Mouse (Mus musculus) heart, adult 11 months (tissue): ENCODE measurements at regions not wholly inside any gene's neighbourhood (a gene's known extent, or its start where the extent isn't known, plus 50 kb on each side); places are given as distances from the start of the nearest gene placed in this dataset.

Experiments
- DNase-seq: peaks from one replicate; pipeline ENCODE4 v3.0.0; 2022

- DNase-seq = no peak
Measured at GRCm38 (mm10) chr9:74021339-74021738, 52.6 kb upstream of the Unc13c start.

GRCm38 (mm10) chr9:74023922-74024321 is 55.2 kb upstream of the Unc13c start:
- DNase-seq = no peak

GRCm38 (mm10) chr9:74026131-74026530 is 57.4 kb upstream of the Unc13c start:
- no peak for DNase-seq

- DNase-seq = no peak
Measured at GRCm38 (mm10) chr9:74028438-74028837, 59.7 kb upstream of the Unc13c start.

GRCm38 (mm10) chr9:74045936-74046335 is 64.2 kb upstream of the Wdr72 start:
- DNase-seq = peak; percentile 88

GRCm38 (mm10) chr9:74049776-74050175 is 60.4 kb upstream of the Wdr72 start:
- DNase-seq = no peak

DNA sequence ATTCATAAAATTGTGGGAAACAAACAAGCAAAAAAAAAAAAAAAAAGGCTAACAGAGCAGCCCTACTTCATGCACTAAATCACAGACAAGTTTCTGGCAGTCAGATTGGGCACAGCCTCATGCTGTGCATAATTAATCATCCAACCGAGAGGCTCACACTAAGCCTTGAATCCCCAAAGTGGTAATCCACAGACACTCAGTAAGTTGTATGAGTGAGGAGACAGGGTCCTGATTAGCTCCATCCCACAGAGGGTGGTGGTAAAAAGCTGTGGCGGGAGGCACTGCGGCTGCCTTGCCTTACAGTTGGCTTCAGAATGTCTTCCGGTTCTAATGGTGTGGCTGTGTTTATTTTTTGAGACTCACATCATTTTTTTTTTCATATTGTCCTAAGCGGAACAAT is 53.4 kb upstream of the Wdr72 start:
- no peak for DNase-seq

DNA sequence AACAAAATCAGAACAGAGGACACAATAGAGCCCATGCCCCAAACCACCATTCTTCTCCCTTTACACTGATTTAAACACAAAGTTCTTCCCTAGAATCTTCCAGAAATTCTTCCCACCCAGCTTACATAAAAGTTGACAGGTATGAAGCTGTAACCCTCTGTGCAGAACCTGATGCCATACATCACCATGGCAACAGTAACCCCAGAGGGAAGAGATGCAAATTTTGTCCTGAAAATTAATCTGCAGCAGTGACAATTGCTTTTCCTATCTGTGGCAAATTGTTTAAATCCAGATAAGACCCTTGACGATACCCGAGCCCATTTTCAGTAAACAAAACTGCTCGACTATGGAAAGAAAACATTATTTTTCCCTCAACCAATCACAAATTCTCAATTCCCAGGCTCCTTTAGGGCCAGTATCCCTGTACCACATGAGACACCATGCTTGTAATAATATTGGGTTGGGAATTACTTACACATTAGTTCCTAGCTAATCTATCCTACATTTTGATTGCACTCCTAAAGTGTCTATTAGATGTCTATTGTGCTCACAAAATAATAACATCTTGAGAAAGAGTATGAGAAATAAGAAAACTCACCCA is 52.6 kb upstream of the Wdr72 start:
- no peak for DNase-seq

GRCm38 (mm10) chr9:74058269-74058871 is 51.8 kb upstream of the Wdr72 start:
- no peak for DNase-seq
